Mouse (Mus musculus): ENCODE measurements around the gene Dnajb12. TPM values are rescaled to one million over a fixed set of nuclear protein-coding genes. Genes with fewer than 3 reads are reported as not detected.

Gene Dnajb12
- polyA plus RNA-seq, 1 experiment from 2014 or later: 27.3 TPM

- Histone ChIP-seq H3K4me3 (ENCODE audit: low read depth, low read length) (no peak overlapping the region), H3K27ac (ENCODE audit: low read depth, low read length) (no peak overlapping the region), H3K27me3 (ENCODE audit: control insufficient read depth, insufficient read depth, low read length) (no peaks in the 10 kb centered on the region), H3K4me1 (ENCODE audit: control insufficient read depth, insufficient read depth, low read length) (peaks cover 33% of the 10 kb centered on the region), H3K9ac (ENCODE audit: low read length) (no peak overlapping the region), H3K4me2 (ENCODE audit: low read depth) (no peak overlapping the region), H3K9me3 (ENCODE audit: control insufficient read depth, low read length) (no peaks in the 10 kb centered on the region), H3K36me3 (ENCODE audit: control insufficient read depth, insufficient read depth, low read length) (no peaks in the 10 kb centered on the region)
- WGBS: 52% methylated on average over 7 of the region's 7 CpGs
- DNase-seq (ENCODE audit: low spot score) (no peak), ATAC-seq (ENCODE audit: insufficient read depth, low FRiP score, low TSS enrichment) (no peak)
Measured at GRCm38 (mm10) chr10:59903170-59903569, 23.8 kb downstream of the Dnajb12 start.

- Histone ChIP-seq H3K9me3 (ENCODE audit: control insufficient read depth, low read length) (no peaks in the 10 kb centered on the region), H3K4me1 (ENCODE audit: control insufficient read depth, insufficient read depth, low read length) (peaks cover 30% of the 10 kb centered on the region), H3K27ac (ENCODE audit: low read depth, low read length) (no peak overlapping the region), H3K4me2 (ENCODE audit: low read depth) (no peak overlapping the region), H3K4me3 (ENCODE audit: low read depth, low read length) (no peak overlapping the region), H3K36me3 (ENCODE audit: control insufficient read depth, insufficient read depth, low read length) (no peaks in the 10 kb centered on the region), H3K9ac (ENCODE audit: low read length) (no peak overlapping the region), H3K27me3 (ENCODE audit: control insufficient read depth, insufficient read depth, low read length) (no peaks in the 10 kb centered on the region)
- DNase-seq (ENCODE audit: low spot score) (no peak), ATAC-seq (ENCODE audit: insufficient read depth, low FRiP score, low TSS enrichment) (no peak)
- WGBS: 73% methylated on average over 3 of the region's 3 CpGs
Measured at GRCm38 (mm10) chr10:59907080-59907609, 27.8 kb downstream of the Dnajb12 start.

- ATAC-seq (ENCODE audit: insufficient read depth, low FRiP score, low TSS enrichment) (no peak), DNase-seq (ENCODE audit: low spot score) (no peak)
- H3K4me3 ChIP-seq (ENCODE audit: low read depth, low read length): no peak overlapping the region
Measured at GRCm38 (mm10) chr10:59907695-59908299, 28.4 kb downstream of the Dnajb12 start.

GRCm38 (mm10) chr10:59908776-59909315 lies 29.5 kb downstream of the Dnajb12 start:
- Histone ChIP-seq H3K27ac (ENCODE audit: low read depth, low read length) (no peak overlapping the region), H3K9ac (ENCODE audit: low read length) (no peak overlapping the region; the same call in 1 of the 2 replicates), H3K36me3 (ENCODE audit: control insufficient read depth, insufficient read depth, low read length) (no peaks in the 10 kb centered on the region), H3K4me3 (ENCODE audit: low read depth, low read length) (no peak overlapping the region), H3K9me3 (ENCODE audit: control insufficient read depth, low read length) (no peaks in the 10 kb centered on the region), H3K4me2 (ENCODE audit: low read depth) (no peak overlapping the region), H3K27me3 (ENCODE audit: control insufficient read depth, insufficient read depth, low read length) (no peaks in the 10 kb centered on the region), H3K4me1 (ENCODE audit: control insufficient read depth, insufficient read depth, low read length) (peaks cover 27% of the 10 kb centered on the region)
- 55% methylated on average over 7 of the region's 7 CpGs for WGBS
- no peak for ATAC-seq (ENCODE audit: insufficient read depth, low FRiP score, low TSS enrichment)
- no peak for DNase-seq (ENCODE audit: low spot score)

More at GRCm38 (mm10) chr10:59907695-59908299, 28.4 kb downstream of the Dnajb12 start:
- no peaks in the 10 kb centered on the region for H3K36me3 ChIP-seq (ENCODE audit: control insufficient read depth, insufficient read depth, low read length)
- peaks cover 30% of the 10 kb centered on the region for H3K4me1 ChIP-seq (ENCODE audit: control insufficient read depth, insufficient read depth, low read length)
- no peak overlapping the region for H3K4me2 ChIP-seq (ENCODE audit: low read depth)
- no peaks in the 10 kb centered on the region for H3K9me3 ChIP-seq (ENCODE audit: control insufficient read depth, low read length)
- no peaks in the 10 kb centered on the region for H3K27me3 ChIP-seq (ENCODE audit: control insufficient read depth, insufficient read depth, low read length)
- no peak overlapping the region for H3K27ac ChIP-seq (ENCODE audit: low read depth, low read length)
- 60% methylated on average over 7 of the region's 7 CpGs for WGBS
- no peak overlapping the region for H3K9ac ChIP-seq (ENCODE audit: low read length)

GRCm38 (mm10) chr10:59909357-59909847 lies 30.0 kb downstream of the Dnajb12 start:
- WGBS: 12% methylated on average over 14 of the region's 14 CpGs
- no peak overlapping the region for H3K4me2 ChIP-seq (ENCODE audit: low read depth)
- H3K27me3 ChIP-seq (ENCODE audit: control insufficient read depth, insufficient read depth, low read length): no peaks in the 10 kb centered on the region
- no peaks in the 10 kb centered on the region for H3K9me3 ChIP-seq (ENCODE audit: control insufficient read depth, low read length)
- DNase-seq (ENCODE audit: low spot score) (no peak), ATAC-seq (ENCODE audit: insufficient read depth, low FRiP score, low TSS enrichment) (no peak)
- H3K4me3 ChIP-seq (ENCODE audit: low read depth, low read length): no peak overlapping the region
- H3K9ac ChIP-seq (ENCODE audit: low read length): peak overlapping the region; percentile 7; the same call in 1 of the 2 replicates
- H3K36me3 ChIP-seq (ENCODE audit: control insufficient read depth, insufficient read depth, low read length): no peaks in the 10 kb centered on the region
- no peak overlapping the region for H3K27ac ChIP-seq (ENCODE audit: low read depth, low read length)
- peaks cover 27% of the 10 kb centered on the region for H3K4me1 ChIP-seq (ENCODE audit: control insufficient read depth, insufficient read depth, low read length)

- Histone ChIP-seq H3K9me3 (ENCODE audit: control insufficient read depth, low read length) (no peaks in the 10 kb centered on the region), H3K4me3 (ENCODE audit: low read depth, low read length) (no peak overlapping the region), H3K4me2 (ENCODE audit: low read depth) (peak overlapping the region; percentile 35), H3K4me1 (ENCODE audit: control insufficient read depth, insufficient read depth, low read length) (peaks cover 27% of the 10 kb centered on the region), H3K36me3 (ENCODE audit: control insufficient read depth, insufficient read depth, low read length) (no peaks in the 10 kb centered on the region), H3K9ac (ENCODE audit: low read length) (no peak overlapping the region; the same call in 1 of the 2 replicates), H3K27me3 (ENCODE audit: control insufficient read depth, insufficient read depth, low read length) (no peaks in the 10 kb centered on the region), H3K27ac (ENCODE audit: low read depth, low read length) (0 out of 2 replicates have a peak overlapping the region, but pooled peaks have one; percentile 53)
- ATAC-seq (ENCODE audit: insufficient read depth, low FRiP score, low TSS enrichment) (0 out of 2 replicates have a peak, but pooled peaks have one; percentile 24), DNase-seq (ENCODE audit: low spot score) (no peak)
- WGBS: 29% methylated on average over 6 of the region's 6 CpGs
Measured at GRCm38 (mm10) chr10:59911091-59911490, 31.7 kb downstream of the Dnajb12 start.

GRCm38 (mm10) chr10:59911561-59912198 lies 32.3 kb downstream of the Dnajb12 start:
- H3K4me3 ChIP-seq (ENCODE audit: low read depth, low read length): no peak overlapping the region
- no peaks in the 10 kb centered on the region for H3K9me3 ChIP-seq (ENCODE audit: control insufficient read depth, low read length)
- no peaks in the 10 kb centered on the region for H3K27me3 ChIP-seq (ENCODE audit: control insufficient read depth, insufficient read depth, low read length)
- peak overlapping the region; percentile 35 for H3K4me2 ChIP-seq (ENCODE audit: low read depth)
- H3K4me1 ChIP-seq (ENCODE audit: control insufficient read depth, insufficient read depth, low read length): peaks cover 27% of the 10 kb centered on the region
- peak; percentile 69 for DNase-seq (ENCODE audit: low spot score)
- H3K9ac ChIP-seq (ENCODE audit: low read length): peak overlapping the region; percentile 47
- no peaks in the 10 kb centered on the region for H3K36me3 ChIP-seq (ENCODE audit: control insufficient read depth, insufficient read depth, low read length)
- H3K27ac ChIP-seq (ENCODE audit: low read depth, low read length): peak overlapping the region; percentile 53
- ATAC-seq (ENCODE audit: insufficient read depth, low FRiP score, low TSS enrichment): peak; percentile 33; the same call in 1 of the 2 replicates
- 3% methylated on average over 25 of the region's 25 CpGs for WGBS

- no peak overlapping the region for H3K4me3 ChIP-seq (ENCODE audit: low read depth, low read length)
- H3K27me3 ChIP-seq (ENCODE audit: control insufficient read depth, insufficient read depth, low read length): no peaks in the 10 kb centered on the region
- no peak for DNase-seq (ENCODE audit: low spot score)
- no peak for ATAC-seq (ENCODE audit: insufficient read depth, low FRiP score, low TSS enrichment)
- H3K36me3 ChIP-seq (ENCODE audit: control insufficient read depth, insufficient read depth, low read length): no peaks in the 10 kb centered on the region
- H3K4me1 ChIP-seq (ENCODE audit: control insufficient read depth, insufficient read depth, low read length): peaks cover 17% of the 10 kb centered on the region
- H3K27ac ChIP-seq (ENCODE audit: low read depth, low read length): no peak overlapping the region
- H3K4me2 ChIP-seq (ENCODE audit: low read depth): no peak overlapping the region
- 91% methylated on average over 8 of the region's 8 CpGs for WGBS
- no peaks in the 10 kb centered on the region for H3K9me3 ChIP-seq (ENCODE audit: control insufficient read depth, low read length)
- H3K9ac ChIP-seq (ENCODE audit: low read length): no peak overlapping the region
Measured at GRCm38 (mm10) chr10:59915196-59915962, 36.0 kb downstream of the Dnajb12 start.

Data from neural tube, embryonic 11.5 days (tissue).